Mouse (Mus musculus) hindbrain, embryonic 14.5 days (tissue): ENCODE measurements around the gene Vmn1r236. TPM values are rescaled to one million over a fixed set of nuclear protein-coding genes. Genes with fewer than 3 reads are reported as not detected.

Source experiments
- ATAC-seq: fragments of 200-750 bp; cut with Nextera tagmentation; 2 replicates; pipeline ENCODE4 v1.8.0; 2017; ENCODE audit warnings: moderate number of reproducible peaks, mild to moderate bottlenecking, moderate TSS enrichment, moderate library complexity; ENCODE audit not compliant: low FRiP score
- DNase-seq: peaks from one replicate; pipeline ENCODE4 v3.0.0-alpha.2; 2015; ENCODE audit warnings: low spot score
- H3K27ac ChIP-seq: fragments of 300-500 bp; sonication (generic); 2 replicates; pipeline ENCODE4 v1.5.1; 2014; ENCODE audit warnings: mild to moderate bottlenecking, moderate library complexity
- H3K27me3 ChIP-seq: fragments of 300-500 bp; sonication (generic); 2 replicates; pipeline ENCODE4 v1.6.1; 2014; ENCODE audit warnings: mild to moderate bottlenecking, low read length, mixed read lengths; ENCODE audit not compliant: control insufficient read depth, insufficient read depth
- H3K36me3 ChIP-seq: fragments of 300-500 bp; sonication (generic); replicated peaks from 2 replicates; pipeline ENCODE4 v1.6.1; 2014; ENCODE audit not compliant: control insufficient read depth, insufficient read depth
- H3K4me1 ChIP-seq: fragments of 300-500 bp; sonication (generic); replicated peaks from 2 replicates; pipeline ENCODE4 v1.6.1; 2014; ENCODE audit warnings: antibody characterized with exemption, low read length, mixed read lengths; ENCODE audit not compliant: control insufficient read depth, insufficient read depth
- H3K4me2 ChIP-seq: fragments of 300-500 bp; sonication (generic); replicated peaks from 2 replicates; pipeline ENCODE4 v1.6.1; 2014; ENCODE audit warnings: mild to moderate bottlenecking, moderate library complexity
- H3K4me3 ChIP-seq: fragments of 300-500 bp; sonication (generic); replicated peaks from 2 replicates; pipeline ENCODE4 v1.5.1; 2014; ENCODE audit warnings: mild to moderate bottlenecking, low read length
- H3K9ac ChIP-seq: fragments of 300-500 bp; sonication (generic); 2 replicates; pipeline ENCODE4 v1.6.1; 2014
- H3K9me3 ChIP-seq: fragments of 300-500 bp; sonication (generic); 2 replicates; pipeline ENCODE4 v1.6.1; 2016; ENCODE audit warnings: low read length; ENCODE audit not compliant: control insufficient read depth
- WGBS: fragments of 180-500 bp; shearing (Covaris S2); extraction: QIAGEN DNeasy Blood & Tissue Kit; methylation state at CpG from one replicate; pipeline ENCODE4 v1.1.7; 2014; 5-methylcytosine and 5-hydroxymethylcytosine counted together
- microRNA-seq: library from miRNA; unstranded; fragments of <30 nt; microRNA quantifications from one replicate; pipeline ENCODE4, GENCODE M21; 2016
- polyA plus RNA-seq: library from polyadenylated mRNA; unstranded; fragments of >200 nt; fragmentation: Nextera tagmentation; extraction: Ambion mirVana; gene quantifications from 2 replicates; pipeline ENCODE4 v1.2.1, GENCODE M21; 2014

Gene Vmn1r236
- polyA plus RNA-seq = not detected in 2 replicates

GRCm38 (mm10) chr17:21282642-21283041 is at the start of gene Vmn1r236:
Gene Vmn1r236, plus strand, starts transcription at chr17:21282942.
- no peaks in the 10 kb centered on the region for H3K27me3 ChIP-seq
- H3K4me1 ChIP-seq = no peaks in the 10 kb centered on the region
- H3K4me3 ChIP-seq = no peak within 1 kb of the TSS
- H3K27ac ChIP-seq = no peak within 1 kb of the TSS
- ATAC-seq = no peak
- 81% methylated on average over 3 of the region's 3 CpGs for WGBS
- no peaks in the 10 kb centered on the region for H3K36me3 ChIP-seq
- H3K9ac ChIP-seq = no peak within 1 kb of the TSS
- no peak within 1 kb of the TSS for H3K4me2 ChIP-seq
- no peak for DNase-seq
- no peaks in the 10 kb centered on the region for H3K9me3 ChIP-seq

DNA sequence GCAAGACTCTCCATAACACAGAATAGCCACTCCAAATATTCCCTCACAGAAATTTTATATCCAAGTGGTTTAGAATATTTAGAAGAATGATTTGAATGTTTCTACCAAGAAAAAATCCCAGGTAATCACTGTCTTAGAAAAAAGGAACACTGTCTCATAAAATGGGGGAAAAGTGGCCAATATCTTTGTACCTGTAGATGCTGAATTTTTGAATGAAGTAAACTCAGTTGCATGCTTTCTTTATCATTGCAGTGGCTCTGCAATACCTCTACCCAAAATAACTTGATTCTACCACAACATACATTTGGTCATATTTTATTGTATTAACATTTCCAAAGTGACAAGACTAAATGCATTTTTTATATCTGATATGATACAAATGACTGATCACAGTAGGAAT is 26.6 kb upstream of the Vmn1r236 start, which contains the start of gene Vmn1r235:
Gene Vmn1r235, plus strand, starts transcription at position 301 of the 400 bp plus-strand sequence.
- Histone ChIP-seq H3K27ac (no peak within 1 kb of the TSS), H3K9me3 (no peaks in the 10 kb centered on the region), H3K4me1 (no peaks in the 10 kb centered on the region), H3K4me2 (no peak within 1 kb of the TSS), H3K4me3 (no peak within 1 kb of the TSS), H3K36me3 (no peaks in the 10 kb centered on the region), H3K27me3 (no peaks in the 10 kb centered on the region), H3K9ac (no peak within 1 kb of the TSS)
- no peak for DNase-seq
- no peak for ATAC-seq

DNA sequence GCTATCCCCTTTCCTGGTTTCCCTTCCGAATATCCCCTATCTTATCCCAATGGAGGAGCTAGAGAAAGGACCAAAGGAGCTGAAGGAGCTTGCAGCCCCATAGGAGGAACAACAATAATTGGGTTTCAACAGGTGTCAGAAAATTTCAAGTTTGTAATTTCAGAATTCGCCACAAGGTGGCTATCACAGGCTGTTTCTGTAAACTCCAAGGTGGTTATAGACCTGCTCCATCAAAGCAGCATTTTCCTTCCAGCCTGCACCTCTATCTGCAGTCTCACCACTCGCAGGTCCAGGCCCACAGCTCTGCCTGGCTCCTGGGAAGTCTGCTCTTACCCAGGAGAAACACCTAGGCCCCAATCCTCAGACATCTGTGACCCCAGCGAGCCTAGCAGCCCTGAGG is 10.6 kb upstream of the Vmn1r236 start:
- no peaks in the 10 kb centered on the region for H3K9me3 ChIP-seq
- no peak overlapping the region for H3K9ac ChIP-seq
- no peak overlapping the region for H3K4me2 ChIP-seq
- H3K36me3 ChIP-seq = no peaks in the 10 kb centered on the region
- no peaks in the 10 kb centered on the region for H3K4me1 ChIP-seq
- WGBS = 24% methylated on average over 4 of the region's 4 CpGs
- no peak overlapping the region for H3K27ac ChIP-seq
- H3K4me3 ChIP-seq = no peak overlapping the region
- H3K27me3 ChIP-seq = no peaks in the 10 kb centered on the region
- ATAC-seq (no peak), DNase-seq (peak; percentile 74)

GRCm38 (mm10) chr17:21284395-21284794 is 1.7 kb downstream of the Vmn1r236 start:
- H3K4me2 ChIP-seq = no peak overlapping the region

DNA sequence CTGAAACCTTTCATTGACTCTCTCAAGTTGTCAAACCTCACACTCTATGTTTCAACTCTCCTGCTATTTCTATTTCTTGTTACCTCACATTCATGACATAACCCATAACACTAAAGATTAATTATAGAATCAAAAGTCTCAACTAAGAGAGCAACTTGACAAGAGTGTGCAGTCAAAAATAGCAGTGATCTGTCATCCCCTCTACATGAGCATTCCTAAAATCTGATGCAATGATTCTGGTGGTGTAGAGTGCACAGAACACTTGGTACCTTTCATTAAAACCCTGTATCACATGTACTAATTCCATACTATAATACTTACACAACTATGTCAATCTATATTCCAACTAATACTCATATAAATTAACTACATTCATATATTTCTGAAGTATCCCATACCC is 7.0 kb downstream of the Vmn1r236 start:
- Histone ChIP-seq H3K9me3 (no peaks in the 10 kb centered on the region), H3K4me1 (no peaks in the 10 kb centered on the region), H3K4me3 (no peak overlapping the region), H3K9ac (no peak overlapping the region), H3K27me3 (no peaks in the 10 kb centered on the region), H3K4me2 (no peak overlapping the region), H3K36me3 (no peaks in the 10 kb centered on the region), H3K27ac (no peak overlapping the region)
- ATAC-seq (no peak), DNase-seq (no peak)

More at GRCm38 (mm10) chr17:21284395-21284794, 1.7 kb downstream of the Vmn1r236 start:
- Histone ChIP-seq H3K4me3 (no peak overlapping the region), H3K27ac (no peak overlapping the region), H3K9ac (no peak overlapping the region), H3K4me1 (no peaks in the 10 kb centered on the region), H3K36me3 (no peaks in the 10 kb centered on the region), H3K27me3 (no peaks in the 10 kb centered on the region), H3K9me3 (no peaks in the 10 kb centered on the region)
- DNase-seq (no peak), ATAC-seq (no peak)

DNA sequence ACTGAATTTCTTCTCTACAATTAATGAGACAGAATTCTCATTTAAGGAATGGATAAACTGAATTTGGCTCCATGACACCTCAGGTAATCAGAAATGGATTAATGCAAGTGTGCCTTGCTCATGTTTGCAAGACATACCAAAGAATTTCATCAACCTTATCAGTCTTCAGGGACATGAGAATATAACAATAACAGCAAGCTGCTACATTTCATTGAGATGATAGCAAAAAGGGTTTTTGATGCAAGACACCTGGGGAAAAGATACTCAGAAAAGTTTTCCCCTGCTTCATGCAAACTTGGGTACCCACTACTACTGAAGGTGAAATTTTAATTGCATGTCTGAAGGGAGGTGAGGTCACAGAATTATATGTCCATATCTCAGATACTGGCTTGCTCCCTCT is 28.8 kb downstream of the Vmn1r236 start, which contains the start of gene Vmn1r237:
Gene Vmn1r237, plus strand, starts transcription at position 301 of the 400 bp plus-strand sequence.
- Histone ChIP-seq H3K4me2 (no peak within 1 kb of the TSS), H3K4me1 (no peaks in the 10 kb centered on the region), H3K27ac (no peak within 1 kb of the TSS), H3K36me3 (no peaks in the 10 kb centered on the region), H3K9me3 (0 out of 2 replicates have a peak, but pooled peaks cover 6% of the 10 kb centered on the region), H3K27me3 (no peaks in the 10 kb centered on the region), H3K9ac (no peak within 1 kb of the TSS), H3K4me3 (no peak within 1 kb of the TSS)
- ATAC-seq (no peak), DNase-seq (no peak)

Small RNAs within 50 kb of the gene (microRNA-seq; reads per million reads assigned to microRNA genes)
- not detected for gene Gm26384

Other genes with a start within 250 kb of the Vmn1r236 start
- not detected in 2 replicates for gene Vmn1r234, start 56.9 kb upstream of the Vmn1r236 start, polyA plus RNA-seq
- gene Vmn1r235, start 26.5 kb upstream of the Vmn1r236 start, polyA plus RNA-seq = not detected in 2 replicates
- gene Vmn1r237, start 28.9 kb downstream of the Vmn1r236 start, polyA plus RNA-seq = not detected in 2 replicates
- gene Zfp677, start 100.8 kb downstream of the Vmn1r236 start, polyA plus RNA-seq = 6.8 and 7.0 TPM in 2 replicates
- gene Zfp54, start 140.3 kb downstream of the Vmn1r236 start, polyA plus RNA-seq = 5.6 and 6.3 TPM in 2 replicates
- 14.4 and 14.5 TPM in 2 replicates for gene Zfp51, start 167.4 kb downstream of the Vmn1r236 start, polyA plus RNA-seq
- 9.5 and 11.1 TPM in 2 replicates for gene Zfp53, start 206.1 kb downstream of the Vmn1r236 start, polyA plus RNA-seq